Mouse (Mus musculus): Measurements from ENCODE around the gene Ankmy2. TPM values are rescaled to one million over a fixed set of nuclear protein-coding genes. Genes with fewer than 3 reads are reported as not detected.

The Ankmy2 gene
- polyA plus RNA-seq, 1 experiment from 2014 or later, result 23.1 TPM

- ATAC-seq (ENCODE audit: insufficient read depth, low FRiP score, low TSS enrichment) (no peak), DNase-seq (ENCODE audit: low spot score) (no peak)
- Histone ChIP-seq H3K4me2 (ENCODE audit: low read depth) (no peak overlapping the region), H3K9me3 (ENCODE audit: control insufficient read depth, low read length) (no peaks in the 10 kb centered on the region), H3K27me3 (ENCODE audit: control insufficient read depth, insufficient read depth, low read length) (no peaks in the 10 kb centered on the region), H3K36me3 (ENCODE audit: control insufficient read depth, insufficient read depth, low read length) (no peaks in the 10 kb centered on the region; the same call in none of the 2 replicates), H3K4me3 (ENCODE audit: low read depth, low read length) (no peak overlapping the region), H3K9ac (ENCODE audit: low read length) (no peak overlapping the region), H3K27ac (ENCODE audit: low read depth, low read length) (no peak overlapping the region), H3K4me1 (ENCODE audit: control insufficient read depth, insufficient read depth, low read length) (no peaks in the 10 kb centered on the region)
- 88% methylated on average over 2 of the region's 2 CpGs for WGBS
Measured at GRCm38 (mm10) chr12:36132254-36132653, 24.7 kb upstream of the Ankmy2 start.

- DNase-seq (ENCODE audit: low spot score) (no peak), ATAC-seq (ENCODE audit: insufficient read depth, low FRiP score, low TSS enrichment) (no peak)
- H3K36me3 ChIP-seq (ENCODE audit: control insufficient read depth, insufficient read depth, low read length), result no peaks in the 10 kb centered on the region; the same call in none of the 2 replicates
- 91% methylated on average over 3 of the region's 3 CpGs for WGBS
- H3K4me3 ChIP-seq (ENCODE audit: low read depth, low read length), result no peak overlapping the region
- H3K9ac ChIP-seq (ENCODE audit: low read length), result no peak overlapping the region
- no peaks in the 10 kb centered on the region for H3K9me3 ChIP-seq (ENCODE audit: control insufficient read depth, low read length)
- no peaks in the 10 kb centered on the region for H3K4me1 ChIP-seq (ENCODE audit: control insufficient read depth, insufficient read depth, low read length)
- no peak overlapping the region for H3K27ac ChIP-seq (ENCODE audit: low read depth, low read length)
- H3K27me3 ChIP-seq (ENCODE audit: control insufficient read depth, insufficient read depth, low read length), result no peaks in the 10 kb centered on the region
- no peak overlapping the region for H3K4me2 ChIP-seq (ENCODE audit: low read depth)
Measured at GRCm38 (mm10) chr12:36132668-36133067, 24.2 kb upstream of the Ankmy2 start.

GRCm38 (mm10) chr12:36133547-36133946 lies 23.4 kb upstream of the Ankmy2 start:
- H3K9me3 ChIP-seq (ENCODE audit: control insufficient read depth, low read length), result no peaks in the 10 kb centered on the region
- DNase-seq (ENCODE audit: low spot score), result no peak
- H3K4me3 ChIP-seq (ENCODE audit: low read depth, low read length), result no peak overlapping the region
- no peaks in the 10 kb centered on the region for H3K4me1 ChIP-seq (ENCODE audit: control insufficient read depth, insufficient read depth, low read length)
- 93% methylated on average over 5 of the region's 5 CpGs for WGBS
- no peak for ATAC-seq (ENCODE audit: insufficient read depth, low FRiP score, low TSS enrichment)
- H3K27ac ChIP-seq (ENCODE audit: low read depth, low read length), result no peak overlapping the region
- H3K36me3 ChIP-seq (ENCODE audit: control insufficient read depth, insufficient read depth, low read length), result no peaks in the 10 kb centered on the region; the same call in none of the 2 replicates
- H3K4me2 ChIP-seq (ENCODE audit: low read depth), result no peak overlapping the region
- H3K9ac ChIP-seq (ENCODE audit: low read length), result no peak overlapping the region
- no peaks in the 10 kb centered on the region for H3K27me3 ChIP-seq (ENCODE audit: control insufficient read depth, insufficient read depth, low read length)

GRCm38 (mm10) chr12:36134111-36134510 lies 22.8 kb upstream of the Ankmy2 start:
- Histone ChIP-seq H3K4me3 (ENCODE audit: low read depth, low read length) (no peak overlapping the region), H3K27me3 (ENCODE audit: control insufficient read depth, insufficient read depth, low read length) (no peaks in the 10 kb centered on the region), H3K27ac (ENCODE audit: low read depth, low read length) (no peak overlapping the region), H3K4me2 (ENCODE audit: low read depth) (no peak overlapping the region), H3K9ac (ENCODE audit: low read length) (no peak overlapping the region), H3K4me1 (ENCODE audit: control insufficient read depth, insufficient read depth, low read length) (no peaks in the 10 kb centered on the region), H3K9me3 (ENCODE audit: control insufficient read depth, low read length) (no peaks in the 10 kb centered on the region), H3K36me3 (ENCODE audit: control insufficient read depth, insufficient read depth, low read length) (no peaks in the 10 kb centered on the region; the same call in none of the 2 replicates)
- WGBS, result 92% methylated on average over 5 of the region's 5 CpGs
- DNase-seq (ENCODE audit: low spot score) (no peak), ATAC-seq (ENCODE audit: insufficient read depth, low FRiP score, low TSS enrichment) (no peak)

DNA sequence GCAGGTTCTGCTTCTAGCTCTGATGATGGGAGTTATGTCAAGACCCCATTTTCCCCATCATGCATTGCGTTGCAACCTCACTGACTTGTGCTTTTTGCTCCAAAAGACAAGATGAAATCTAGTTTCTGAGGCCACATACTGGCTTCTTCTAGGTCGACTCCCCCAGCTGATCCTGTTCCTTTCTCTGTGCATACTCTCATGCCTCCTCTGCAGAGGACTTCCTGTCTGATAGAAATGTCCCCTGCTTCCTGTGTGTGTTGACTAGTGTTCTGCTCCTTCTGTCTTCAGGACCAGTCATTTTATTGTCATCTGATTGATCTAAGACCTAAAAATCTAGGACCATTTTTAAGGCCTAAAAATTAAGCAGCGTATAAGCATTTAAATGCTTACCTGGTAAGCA lies 21.5 kb upstream of the Ankmy2 start:
- 93% methylated on average over 3 of the region's 3 CpGs for WGBS
- Histone ChIP-seq H3K36me3 (ENCODE audit: control insufficient read depth, insufficient read depth, low read length) (no peaks in the 10 kb centered on the region; the same call in 1 of the 2 replicates), H3K4me1 (ENCODE audit: control insufficient read depth, insufficient read depth, low read length) (no peaks in the 10 kb centered on the region), H3K4me2 (ENCODE audit: low read depth) (no peak overlapping the region), H3K9ac (ENCODE audit: low read length) (no peak overlapping the region), H3K27ac (ENCODE audit: low read depth, low read length) (no peak overlapping the region), H3K27me3 (ENCODE audit: control insufficient read depth, insufficient read depth, low read length) (no peaks in the 10 kb centered on the region), H3K4me3 (ENCODE audit: low read depth, low read length) (no peak overlapping the region), H3K9me3 (ENCODE audit: control insufficient read depth, low read length) (no peaks in the 10 kb centered on the region)
- DNase-seq (ENCODE audit: low spot score) (no peak), ATAC-seq (ENCODE audit: insufficient read depth, low FRiP score, low TSS enrichment) (no peak)

DNA sequence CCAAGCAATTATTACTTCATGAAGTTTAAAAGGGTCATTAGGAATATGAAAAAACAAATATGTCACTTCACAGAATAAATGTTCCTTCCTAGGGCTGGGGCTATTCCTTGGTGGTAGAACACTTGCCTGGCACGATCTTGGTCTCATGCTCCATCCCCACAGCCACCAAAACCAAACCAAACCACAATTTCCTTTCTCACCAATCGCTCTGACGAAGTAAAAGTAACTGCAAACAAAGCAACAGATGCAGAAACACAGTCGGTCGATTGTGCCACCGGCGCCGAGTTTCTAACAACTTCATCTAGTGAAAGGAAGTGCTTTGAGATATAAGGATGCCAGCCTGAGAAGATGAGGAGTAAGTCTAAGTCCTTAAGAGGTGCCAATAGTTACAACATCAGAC lies 20.6 kb upstream of the Ankmy2 start:
- Histone ChIP-seq H3K4me3 (ENCODE audit: low read depth, low read length) (no peak overlapping the region), H3K4me2 (ENCODE audit: low read depth) (no peak overlapping the region), H3K27ac (ENCODE audit: low read depth, low read length) (no peak overlapping the region), H3K9ac (ENCODE audit: low read length) (no peak overlapping the region), H3K4me1 (ENCODE audit: control insufficient read depth, insufficient read depth, low read length) (no peaks in the 10 kb centered on the region), H3K9me3 (ENCODE audit: control insufficient read depth, low read length) (no peaks in the 10 kb centered on the region), H3K36me3 (ENCODE audit: control insufficient read depth, insufficient read depth, low read length) (no peaks in the 10 kb centered on the region; the same call in 1 of the 2 replicates), H3K27me3 (ENCODE audit: control insufficient read depth, insufficient read depth, low read length) (no peaks in the 10 kb centered on the region)
- WGBS, result 94% methylated on average over 8 of the region's 8 CpGs
- ATAC-seq (ENCODE audit: insufficient read depth, low FRiP score, low TSS enrichment) (no peak), DNase-seq (ENCODE audit: low spot score) (no peak)

GRCm38 (mm10) chr12:36137192-36137591 lies 19.7 kb upstream of the Ankmy2 start:
- no peak for ATAC-seq (ENCODE audit: insufficient read depth, low FRiP score, low TSS enrichment)
- 92% methylated on average over 4 of the region's 4 CpGs for WGBS
- Histone ChIP-seq H3K4me3 (ENCODE audit: low read depth, low read length) (no peak overlapping the region), H3K4me1 (ENCODE audit: control insufficient read depth, insufficient read depth, low read length) (no peaks in the 10 kb centered on the region), H3K9me3 (ENCODE audit: control insufficient read depth, low read length) (no peaks in the 10 kb centered on the region), H3K9ac (ENCODE audit: low read length) (no peak overlapping the region), H3K27ac (ENCODE audit: low read depth, low read length) (no peak overlapping the region), H3K27me3 (ENCODE audit: control insufficient read depth, insufficient read depth, low read length) (no peaks in the 10 kb centered on the region), H3K36me3 (ENCODE audit: control insufficient read depth, insufficient read depth, low read length) (no peaks in the 10 kb centered on the region; the same call in 1 of the 2 replicates), H3K4me2 (ENCODE audit: low read depth) (no peak overlapping the region)
- DNase-seq (ENCODE audit: low spot score), result no peak

- H3K4me3 ChIP-seq (ENCODE audit: low read depth, low read length), result no peak overlapping the region
- H3K36me3 ChIP-seq (ENCODE audit: control insufficient read depth, insufficient read depth, low read length), result no peaks in the 10 kb centered on the region
- no peak overlapping the region for H3K9ac ChIP-seq (ENCODE audit: low read length)
- H3K4me2 ChIP-seq (ENCODE audit: low read depth), result no peak overlapping the region
- 94% methylated on average over 6 of the region's 6 CpGs for WGBS
- no peak for ATAC-seq (ENCODE audit: insufficient read depth, low FRiP score, low TSS enrichment)
- no peaks in the 10 kb centered on the region for H3K9me3 ChIP-seq (ENCODE audit: control insufficient read depth, low read length)
- no peaks in the 10 kb centered on the region for H3K4me1 ChIP-seq (ENCODE audit: control insufficient read depth, insufficient read depth, low read length)
- no peak overlapping the region for H3K27ac ChIP-seq (ENCODE audit: low read depth, low read length)
- H3K27me3 ChIP-seq (ENCODE audit: control insufficient read depth, insufficient read depth, low read length), result no peaks in the 10 kb centered on the region
- DNase-seq (ENCODE audit: low spot score), result no peak
Measured at GRCm38 (mm10) chr12:36140401-36140800, 16.5 kb upstream of the Ankmy2 start.

- no peak for ATAC-seq (ENCODE audit: insufficient read depth, low FRiP score, low TSS enrichment)
- H3K4me3 ChIP-seq (ENCODE audit: low read depth, low read length), result no peak overlapping the region
Measured at GRCm38 (mm10) chr12:36146230-36147011, 10.5 kb upstream of the Ankmy2 start.

More at GRCm38 (mm10) chr12:36146230-36147011, 10.5 kb upstream of the Ankmy2 start:
- no peak overlapping the region for H3K9ac ChIP-seq (ENCODE audit: low read length)
- 95% methylated on average over 3 of the region's 3 CpGs for WGBS
- H3K27ac ChIP-seq (ENCODE audit: low read depth, low read length), result no peak overlapping the region
- no peaks in the 10 kb centered on the region for H3K36me3 ChIP-seq (ENCODE audit: control insufficient read depth, insufficient read depth, low read length)
- no peak for DNase-seq (ENCODE audit: low spot score)
- no peaks in the 10 kb centered on the region for H3K27me3 ChIP-seq (ENCODE audit: control insufficient read depth, insufficient read depth, low read length)
- H3K9me3 ChIP-seq (ENCODE audit: control insufficient read depth, low read length), result no peaks in the 10 kb centered on the region
- H3K4me1 ChIP-seq (ENCODE audit: control insufficient read depth, insufficient read depth, low read length), result no peaks in the 10 kb centered on the region
- no peak overlapping the region for H3K4me2 ChIP-seq (ENCODE audit: low read depth)
